Mouse (Mus musculus) liver, embryonic 14.5 days (tissue): ENCODE data around the gene Plaur. TPM values are rescaled to one million over a fixed set of nuclear protein-coding genes. Genes with fewer than 3 reads are reported as not detected.

Experiments
- ATAC-seq: fragments of 200-750 bp; cut with Nextera tagmentation; 2 replicates; pipeline ENCODE4 v1.8.0; 2017; ENCODE audit warnings: moderate number of reproducible peaks, mild to moderate bottlenecking, moderate library complexity; ENCODE audit not compliant: insufficient read depth
- DNase-seq, 3 experiments: peaks; one replicate each; pipeline ENCODE4 v3.0.0-alpha.2; 2012 to 2013; ENCODE audit warnings: low read depth in 3 of 3, low spot score in 3 of 3
- H3K27ac ChIP-seq: fragments of 300-500 bp; sonication (generic); 2 replicates; pipeline ENCODE4 v1.5.1; 2014; ENCODE audit warnings: moderate library complexity, mild to moderate bottlenecking, control low read depth, inconsistent platforms
- H3K27me3 ChIP-seq: fragments of 300-500 bp; sonication (generic); 2 replicates; pipeline ENCODE4 v1.6.1; 2014; ENCODE audit warnings: mild to moderate bottlenecking, low read length, moderate library complexity; ENCODE audit not compliant: control insufficient read depth, insufficient read depth
- H3K36me3 ChIP-seq: fragments of 300-500 bp; sonication (generic); replicated peaks from 2 replicates; pipeline ENCODE4 v1.6.1; 2014; ENCODE audit warnings: low read depth; ENCODE audit not compliant: control insufficient read depth, insufficient read depth
- H3K4me1 ChIP-seq, 2 experiments: fragments of 200-500 bp in 1 of 2; fragments of 300-500 bp in 1 of 2; sonication (generic) in 1 of 2; replicated peaks; 2 replicates each; pipeline ENCODE4 v1.6.1; 2012 to 2014; ENCODE audit warnings: antibody characterized with exemption in 1 of 2, inconsistent platforms in 1 of 2, low read length in 1 of 2; ENCODE audit not compliant: control insufficient read depth in 2 of 2, insufficient read depth in 2 of 2
- H3K4me2 ChIP-seq: fragments of 300-500 bp; sonication (generic); 2 replicates; pipeline ENCODE4 v1.6.1; 2014; ENCODE audit warnings: low read depth, mild to moderate bottlenecking, control low read depth, moderate library complexity
- H3K4me3 ChIP-seq, 2 experiments: fragments of 200-500 bp in 1 of 2; fragments of 300-500 bp in 1 of 2; sonication (generic) in 1 of 2; 2 replicates each; pipeline ENCODE4 v1.5.1; 2012 to 2014; ENCODE audit warnings: low read depth in 2 of 2, low read length in 2 of 2, mild to moderate bottlenecking in 2 of 2, control low read depth in 1 of 2, inconsistent platforms in 1 of 2, moderate library complexity in 1 of 2; ENCODE audit not compliant: insufficient read depth in 1 of 2
- H3K9ac ChIP-seq: fragments of 300-500 bp; sonication (generic); replicated peaks from 2 replicates; pipeline ENCODE4 v1.6.1; 2014; ENCODE audit warnings: mild to moderate bottlenecking, control low read depth, moderate library complexity
- H3K9me3 ChIP-seq: fragments of 300-500 bp; sonication (generic); 2 replicates; pipeline ENCODE4 v1.6.1; 2016; ENCODE audit warnings: low read length, mixed read lengths; ENCODE audit not compliant: control insufficient read depth
- CTCF ChIP-seq: IDR thresholded peaks from 2 replicates; pipeline ENCODE4 v1.5.1; 2016; ENCODE audit warnings: antibody characterized with exemption, low read depth, control low read depth
- EP300 ChIP-seq: IDR thresholded peaks from 2 replicates; pipeline ENCODE4 v1.6.1; 2016; ENCODE audit warnings: antibody characterized with exemption, low read depth
- WGBS: fragments of 180-500 bp; shearing (Covaris S2); extraction: QIAGEN DNeasy Blood & Tissue Kit; methylation state at CpG from one replicate; pipeline ENCODE4 v1.1.7; 2014; ENCODE audit not compliant: insufficient replicate concordance; 5-methylcytosine and 5-hydroxymethylcytosine counted together
- polyA plus RNA-seq, 2 experiments: library from polyadenylated mRNA; depleted of rRNA in 1 of 2; stranded (reverse) in 1 of 2; unstranded in 1 of 2; fragments of >200 nt; fragmentation: Nextera tagmentation in 1 of 2; extraction: Ambion mirVana in 1 of 2; gene quantifications; 2 replicates each; pipeline versions ENCODE4 v1.2.1 to v1.2.3; 2012 to 2014

The Plaur gene
- polyA plus RNA-seq (2012; rRNA removed) (1.7 and 2.1 TPM in 2 replicates), polyA plus RNA-seq (2014; fragmentation: Nextera tagmentation; extraction: Ambion mirVana) (2.7 and 3.5 TPM in 2 replicates)

DNA sequence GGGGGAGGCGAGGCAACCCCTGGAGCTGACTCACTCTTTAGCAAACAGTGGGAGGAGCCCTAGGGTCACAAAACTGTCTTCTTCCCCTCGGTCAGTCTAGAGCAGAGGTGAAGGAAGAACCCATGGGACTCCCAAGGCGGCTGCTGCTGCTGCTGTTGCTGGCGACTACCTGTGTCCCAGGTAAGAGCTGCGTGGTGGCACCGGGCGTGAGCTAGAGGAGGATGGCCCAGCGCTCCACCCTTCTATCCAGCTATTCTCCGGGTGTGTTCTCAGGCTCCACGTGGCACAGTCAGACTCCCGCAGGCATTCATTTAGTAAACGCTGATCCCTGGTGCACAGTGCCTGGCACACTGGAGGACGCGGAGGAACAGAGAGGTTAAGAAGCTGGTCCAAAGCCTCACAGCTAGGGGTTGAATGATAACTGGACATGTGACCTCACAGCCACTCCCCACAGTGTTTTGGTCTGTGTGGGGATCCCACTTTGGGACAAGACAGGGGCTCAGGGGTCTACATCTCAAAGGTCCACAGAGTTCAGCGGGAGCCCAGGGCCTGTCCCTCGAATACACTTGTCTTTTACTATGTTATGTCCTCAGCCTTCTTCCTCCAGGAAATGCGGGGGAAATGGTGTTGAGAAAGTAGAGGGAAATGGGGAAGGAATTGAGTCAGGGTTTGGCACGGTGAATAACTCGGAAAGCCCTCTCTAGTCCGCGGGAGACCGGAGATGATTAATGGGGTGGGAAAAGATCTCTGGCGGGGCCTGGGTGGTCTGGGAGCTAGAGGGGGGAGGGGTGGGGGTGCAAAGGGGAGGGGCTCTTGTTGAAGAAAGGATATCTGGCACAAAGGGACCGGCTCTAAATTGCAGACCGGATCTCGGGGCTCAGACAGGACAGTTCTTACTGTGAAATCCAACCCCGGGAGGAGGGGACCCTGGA, at the start of gene Plaur:
TSS of gene Plaur (plus strand) at position 97 of the 932 bp plus-strand sequence.
- no peaks in the 10 kb centered on the region for H3K27me3 ChIP-seq
- H3K9ac ChIP-seq = no peak within 1 kb of the TSS
- no peak within 1 kb of the TSS for H3K27ac ChIP-seq
- H3K4me3 ChIP-seq = peak within 1 kb of the TSS; percentile 13 to 33; a peak in 3 of 4 replicates
- no peaks in the 10 kb centered on the region for H3K9me3 ChIP-seq
- DNase-seq (no peak), ATAC-seq (peak; percentile 48)
- TF ChIP-seq CTCF = no peak
- no peak for TF ChIP-seq EP300
- H3K4me2 ChIP-seq = peak within 1 kb of the TSS; percentile 1
- H3K36me3 ChIP-seq = no peaks in the 10 kb centered on the region
- H3K4me1 ChIP-seq = peaks cover 0 to 4% of the 10 kb centered on the region in 2 experiments; a peak in 2 of 4 replicates
- 2% methylated on average over 27 of the region's 27 CpGs for WGBS

DNA sequence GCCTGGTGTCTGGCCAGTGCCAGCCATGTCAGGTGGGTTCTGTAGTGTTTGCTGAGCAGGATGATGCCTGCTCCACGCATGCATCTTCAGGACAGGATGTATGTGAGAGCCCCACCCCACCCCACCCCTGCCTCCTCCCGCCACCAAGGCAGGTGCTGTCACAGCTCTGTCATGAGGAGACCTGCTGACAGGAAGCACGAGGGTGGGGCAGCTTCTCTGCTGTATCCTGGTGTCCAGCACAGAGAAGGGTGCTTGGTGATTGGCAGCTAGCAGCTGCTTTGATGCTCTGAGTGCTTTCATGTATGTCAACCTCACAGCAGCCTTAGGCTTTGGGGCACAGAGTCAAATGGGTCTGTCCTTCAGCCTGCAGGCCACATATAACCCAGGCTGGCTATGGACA, 48.7 kb upstream of the Plaur start:
- WGBS = 54% methylated on average over 3 of the region's 3 CpGs
- H3K36me3 ChIP-seq = peaks cover under 1% of the 10 kb centered on the region; the same call in 1 of the 2 replicates
- ATAC-seq (no peak), DNase-seq (no peak)
- H3K27ac ChIP-seq = no peak overlapping the region
- no peaks in the 10 kb centered on the region for H3K9me3 ChIP-seq
- no peak for TF ChIP-seq EP300
- no peak overlapping the region for H3K4me3 ChIP-seq
- H3K27me3 ChIP-seq = no peaks in the 10 kb centered on the region
- H3K4me2 ChIP-seq = no peak overlapping the region
- H3K9ac ChIP-seq = no peak overlapping the region
- H3K4me1 ChIP-seq = no peaks in the 10 kb centered on the region

- TF ChIP-seq CTCF = no peak
- no peak for TF ChIP-seq EP300
- Histone ChIP-seq H3K9me3 (no peaks in the 10 kb centered on the region), H3K4me3 (no peak overlapping the region), H3K27me3 (no peaks in the 10 kb centered on the region), H3K4me2 (no peak overlapping the region), H3K36me3 (no peaks in the 10 kb centered on the region; the same call in 1 of the 2 replicates), H3K9ac (no peak overlapping the region), H3K4me1 (no peaks in the 10 kb centered on the region), H3K27ac (no peak overlapping the region)
- WGBS = 77% methylated on average over 7 of the region's 7 CpGs
- ATAC-seq = no peak
- no peak for DNase-seq
These were observed 47.0 kb upstream of the Plaur start for GRCm38 (mm10) chr7:24415261-24415660.

DNA sequence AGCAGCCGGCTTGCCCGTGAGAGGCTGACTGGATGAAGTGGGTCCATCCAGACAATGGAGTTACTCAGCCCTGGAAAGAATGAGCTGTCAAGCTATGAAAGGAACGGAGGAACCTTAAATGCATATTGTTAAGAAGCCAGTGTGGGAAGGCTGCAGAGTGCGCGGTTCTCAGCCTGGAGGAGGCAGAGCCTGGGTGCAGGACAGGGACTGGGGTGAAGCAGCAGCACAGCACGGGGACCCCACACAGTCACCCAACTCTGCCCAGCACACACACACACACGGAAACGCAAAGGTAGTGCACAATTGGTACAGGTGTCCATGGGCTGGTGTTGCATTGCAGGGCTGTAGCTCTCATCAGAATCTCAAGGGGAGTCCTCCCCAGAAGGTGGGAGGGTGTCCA, 42.7 kb upstream of the Plaur start:
- H3K27me3 ChIP-seq = no peaks in the 10 kb centered on the region
- H3K4me1 ChIP-seq = no peaks in the 10 kb centered on the region
- WGBS = 81% methylated on average over 8 of the region's 8 CpGs
- no peak overlapping the region for H3K9ac ChIP-seq
- DNase-seq (no peak), ATAC-seq (no peak)
- H3K4me3 ChIP-seq = no peak overlapping the region
- no peak overlapping the region for H3K27ac ChIP-seq
- H3K4me2 ChIP-seq = no peak overlapping the region
- no peaks in the 10 kb centered on the region for H3K9me3 ChIP-seq
- peaks cover 4% of the 10 kb centered on the region for H3K36me3 ChIP-seq
- TF ChIP-seq EP300 = no peak
- no peak for TF ChIP-seq CTCF

DNA sequence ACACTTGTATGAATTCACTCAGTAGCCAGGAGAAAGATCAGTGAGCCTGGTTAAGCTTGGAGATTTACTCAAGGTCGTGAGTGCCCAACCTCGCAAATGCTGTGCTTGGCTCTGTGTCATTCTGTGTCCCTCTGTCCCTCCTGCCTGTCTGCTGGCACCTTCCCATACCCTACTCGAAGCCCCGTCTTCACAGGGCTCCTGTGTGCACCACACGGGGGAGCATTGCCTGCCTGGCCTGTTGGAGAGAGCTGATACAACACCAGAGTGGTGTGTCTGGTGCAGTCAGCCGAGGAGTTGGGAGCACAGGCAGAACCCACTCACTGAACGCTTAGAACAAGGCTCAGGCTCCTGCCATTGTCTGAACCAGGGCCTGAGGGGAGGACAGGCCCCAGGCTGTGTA, 40.6 kb upstream of the Plaur start:
- WGBS = 71% methylated on average over 7 of the region's 7 CpGs
- Histone ChIP-seq H3K27me3 (no peaks in the 10 kb centered on the region), H3K4me1 (no peaks in the 10 kb centered on the region), H3K36me3 (peaks cover 4% of the 10 kb centered on the region), H3K27ac (no peak overlapping the region), H3K9me3 (no peaks in the 10 kb centered on the region), H3K4me2 (no peak overlapping the region), H3K4me3 (no peak overlapping the region), H3K9ac (no peak overlapping the region)
- ATAC-seq (no peak), DNase-seq (no peak)
- TF ChIP-seq EP300 (no peak), CTCF (no peak)
